Mouse (Mus musculus) monocyte, adult 59 days (primary cell): ENCODE measurements around the gene Lingo2. TPM values are rescaled to one million over a fixed set of nuclear protein-coding genes. Genes with fewer than 3 reads are reported as not detected.

Source experiments
- total RNA-seq, 2 experiments: library from RNA; stranded (reverse); gene quantifications; one replicate each; pipeline ENCODE4 v1.2.4; 2023

Gene Lingo2
- not detected for total RNA-seq

DNA sequence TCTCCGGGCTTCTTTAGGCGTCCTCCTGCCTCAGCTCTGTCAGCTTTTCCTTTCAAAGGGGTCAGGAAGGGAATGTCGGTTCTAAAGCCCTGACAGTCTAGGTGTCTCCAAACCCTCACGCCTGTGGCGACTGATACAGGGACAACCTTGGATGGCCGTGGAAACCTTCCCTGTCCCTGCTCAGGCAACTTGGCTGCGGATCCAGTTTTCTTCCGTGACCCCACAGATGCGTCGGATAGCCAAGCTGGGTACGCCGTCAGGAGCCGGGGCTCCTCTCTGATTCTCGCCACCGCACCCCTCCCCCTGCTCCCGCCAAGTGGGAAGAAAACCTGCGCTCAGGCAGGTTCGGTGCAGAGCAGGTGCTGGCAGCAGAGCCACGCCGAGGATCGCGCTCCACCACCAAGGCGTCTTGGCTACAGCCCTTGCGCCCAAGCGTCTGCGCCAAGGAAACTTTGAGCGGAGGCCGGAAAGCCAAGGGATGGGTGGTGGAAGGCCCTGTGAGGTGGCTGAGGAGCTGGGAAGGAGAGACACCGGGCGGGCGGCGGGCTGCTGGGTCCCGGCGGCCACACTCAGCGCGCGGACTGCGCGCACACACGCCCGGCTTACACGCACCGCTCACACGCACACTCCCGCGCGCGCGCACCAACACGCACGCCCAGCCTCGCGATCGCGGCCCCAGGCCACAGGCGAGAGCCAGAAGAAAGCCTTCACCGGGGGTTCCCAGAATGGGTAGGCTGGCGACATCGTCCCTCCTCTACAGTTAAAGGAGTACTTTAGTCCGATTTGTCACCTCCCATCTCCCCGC, at the start of gene Lingo2:
Lingo2 (minus strand) TSS at position 598 of the 805 bp plus-strand sequence.

